Mouse (Mus musculus) stomach, postnatal 0 days (tissue): ENCODE results near the gene Cmah. TPM values are rescaled to one million over a fixed set of nuclear protein-coding genes. Genes with fewer than 3 reads are reported as not detected.
"Not testable (repeated sequence)": the region's sequence is repeated elsewhere in the genome, so short reads cannot be mapped to it uniquely, and the experiment has no call there.

ENCODE experiments used
- ATAC-seq: fragments of 200-750 bp; cut with Nextera tagmentation; 2 replicates; pipeline ENCODE4 v1.8.0; 2017; ENCODE audit not compliant: low FRiP score, low TSS enrichment
- DNase-seq: peaks from one replicate; pipeline ENCODE4 v3.0.0-alpha.2; 2016; ENCODE audit warnings: low spot score
- H3K27ac ChIP-seq: fragments of 300-500 bp; sonication (generic); replicated peaks from 2 replicates; pipeline ENCODE4 v1.5.1; 2014; ENCODE audit warnings: mild to moderate bottlenecking, control low read depth
- H3K27me3 ChIP-seq: fragments of 300-500 bp; sonication (generic); 2 replicates; pipeline ENCODE4 v1.6.1; 2014; ENCODE audit warnings: low read length; ENCODE audit not compliant: control insufficient read depth, insufficient read depth
- H3K36me3 ChIP-seq: fragments of 300-500 bp; sonication (generic); 2 replicates; pipeline ENCODE4 v1.6.1; 2014; ENCODE audit warnings: low read length, mixed read lengths; ENCODE audit not compliant: control insufficient read depth, insufficient read depth
- H3K4me1 ChIP-seq: fragments of 300-500 bp; sonication (generic); replicated peaks from 2 replicates; pipeline ENCODE4 v1.6.1; 2014; ENCODE audit warnings: antibody characterized with exemption; ENCODE audit not compliant: control insufficient read depth, insufficient read depth
- H3K4me2 ChIP-seq: fragments of 300-500 bp; sonication (generic); replicated peaks from 2 replicates; pipeline ENCODE4 v1.6.1; 2014; ENCODE audit warnings: low read depth, mild to moderate bottlenecking, control low read depth, moderate library complexity
- H3K4me3 ChIP-seq: fragments of 300-500 bp; sonication (generic); 2 replicates; pipeline ENCODE4 v1.5.1; 2014; ENCODE audit warnings: low read depth, low read length, control low read depth
- H3K9ac ChIP-seq: fragments of 300-500 bp; sonication (generic); 2 replicates; pipeline ENCODE4 v1.6.1; 2014; ENCODE audit warnings: mild to moderate bottlenecking, low read length, control low read depth, mixed read lengths
- H3K9me3 ChIP-seq: fragments of 300-500 bp; sonication (generic); 2 replicates; pipeline ENCODE4 v1.6.1; 2016; ENCODE audit warnings: low read length; ENCODE audit not compliant: control insufficient read depth
- CTCF ChIP-seq: IDR thresholded peaks from 2 replicates; pipeline ENCODE4 v1.5.1; 2016; ENCODE audit warnings: antibody characterized with exemption, low read depth, mild to moderate bottlenecking, moderate library complexity
- EP300 ChIP-seq: optimal IDR thresholded peaks from 2 replicates; pipeline ENCODE3; 2016; ENCODE audit warnings: antibody characterized with exemption
- WGBS: fragments of 180-500 bp; shearing (Covaris S2); extraction: QIAGEN DNeasy Blood & Tissue Kit; methylation state at CpG from one replicate; pipeline ENCODE4 v1.1.7; 2014; 5-methylcytosine and 5-hydroxymethylcytosine counted together
- polyA plus RNA-seq: library from polyadenylated mRNA; unstranded; fragments of >200 nt; fragmentation: Nextera tagmentation; extraction: Ambion mirVana; gene quantifications from 2 replicates; pipeline ENCODE4 v1.2.1, GENCODE M21; 2015

Gene Cmah
- polyA plus RNA-seq, 1 experiment from 2014 or later: 1.3 TPM

DNA sequence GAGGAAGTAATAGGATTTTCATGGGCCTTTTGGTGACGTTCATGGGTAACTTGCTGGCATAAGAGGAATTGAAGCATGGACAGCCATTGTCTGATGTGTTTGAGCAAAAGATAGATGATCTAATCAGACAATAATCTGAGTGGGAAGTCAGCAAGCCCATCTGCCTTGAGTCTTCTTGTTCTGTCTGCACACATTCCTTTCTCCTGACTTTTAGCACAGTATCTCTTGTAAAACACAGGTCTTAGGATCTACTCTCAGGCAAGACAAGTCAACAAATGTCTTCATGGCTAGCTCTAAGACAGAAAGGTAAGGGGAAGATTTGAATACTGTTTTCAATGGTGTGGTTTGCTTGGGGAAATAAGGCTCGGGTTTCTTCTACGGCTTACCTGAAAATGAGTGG is 70.0 kb downstream of the Cmah start:
- no peak overlapping the region for H3K27ac ChIP-seq

DNA sequence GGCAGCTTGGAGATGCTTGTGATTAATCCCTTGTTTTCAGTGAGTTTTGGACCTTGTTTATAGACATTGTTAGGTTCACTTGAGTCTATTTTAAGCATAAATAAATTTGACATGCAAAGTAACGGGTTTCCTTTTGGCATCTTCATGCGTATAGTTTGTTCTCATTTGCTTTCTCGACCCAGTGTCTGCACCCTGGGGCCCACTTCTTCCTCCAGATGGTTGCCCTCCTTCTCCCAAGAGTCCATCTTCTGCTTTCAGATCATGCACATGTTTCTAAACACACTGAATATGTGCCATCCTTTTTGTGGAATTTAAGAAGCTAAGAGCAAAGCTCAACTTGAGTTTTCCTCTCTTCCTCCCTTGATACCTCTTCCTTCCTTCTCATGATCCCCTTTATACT is 71.3 kb downstream of the Cmah start:
- WGBS: 60% methylated on average over 3 of the region's 3 CpGs
- no peaks in the 10 kb centered on the region for H3K27me3 ChIP-seq
- no peak overlapping the region for H3K9ac ChIP-seq

More for the DNA sequence above, 70.0 kb downstream of the Cmah start:
- ATAC-seq (no peak), DNase-seq (no peak)
- H3K36me3 ChIP-seq: no peaks in the 10 kb centered on the region
- H3K4me3 ChIP-seq: no peak overlapping the region
- 74% methylated on average over 3 of the region's 3 CpGs for WGBS
- H3K9ac ChIP-seq: no peak overlapping the region
- H3K4me2 ChIP-seq: no peak overlapping the region
- no peak for TF ChIP-seq CTCF
- no peak for TF ChIP-seq EP300
- no peaks in the 10 kb centered on the region for H3K27me3 ChIP-seq
- H3K4me1 ChIP-seq: no peaks in the 10 kb centered on the region
- no peaks in the 10 kb centered on the region for H3K9me3 ChIP-seq

DNA sequence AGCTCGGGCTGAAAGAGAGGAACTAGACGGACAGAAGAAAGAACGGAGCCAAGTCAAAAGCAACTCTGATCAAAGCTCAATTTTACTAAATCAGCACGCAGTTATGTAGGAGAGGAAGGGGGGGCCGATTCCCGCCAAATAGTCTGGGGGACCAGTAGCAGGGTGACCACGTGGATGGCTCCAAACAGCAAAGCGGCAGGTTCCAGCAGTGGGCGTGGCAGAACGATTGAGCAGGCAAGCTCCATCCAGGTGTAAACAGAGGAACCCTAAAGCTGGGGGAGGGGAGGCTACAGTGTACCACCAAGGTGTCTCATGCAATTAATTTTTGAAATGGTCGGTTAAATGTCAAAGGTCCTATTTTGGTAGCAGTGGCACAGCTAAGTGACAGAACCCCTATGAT is 74.6 kb downstream of the Cmah start:
- DNase-seq, H3K4me3 ChIP-seq, ATAC-seq, H3K36me3 ChIP-seq, H3K9me3 ChIP-seq, H3K27me3 ChIP-seq, H3K27ac ChIP-seq, H3K4me1 ChIP-seq, H3K9ac ChIP-seq, H3K4me2 ChIP-seq: not testable (repeated sequence)
- WGBS: 13% methylated on average over 11 of the region's 11 CpGs

More for the DNA sequence above, 71.3 kb downstream of the Cmah start:
- DNase-seq (no peak), ATAC-seq (no peak)
- no peak overlapping the region for H3K27ac ChIP-seq
- H3K4me3 ChIP-seq: no peak overlapping the region
- no peaks in the 10 kb centered on the region for H3K9me3 ChIP-seq
- H3K4me1 ChIP-seq: no peaks in the 10 kb centered on the region
- no peak overlapping the region for H3K4me2 ChIP-seq
- H3K36me3 ChIP-seq: no peaks in the 10 kb centered on the region
- TF ChIP-seq EP300 (no peak), CTCF (no peak)

DNA sequence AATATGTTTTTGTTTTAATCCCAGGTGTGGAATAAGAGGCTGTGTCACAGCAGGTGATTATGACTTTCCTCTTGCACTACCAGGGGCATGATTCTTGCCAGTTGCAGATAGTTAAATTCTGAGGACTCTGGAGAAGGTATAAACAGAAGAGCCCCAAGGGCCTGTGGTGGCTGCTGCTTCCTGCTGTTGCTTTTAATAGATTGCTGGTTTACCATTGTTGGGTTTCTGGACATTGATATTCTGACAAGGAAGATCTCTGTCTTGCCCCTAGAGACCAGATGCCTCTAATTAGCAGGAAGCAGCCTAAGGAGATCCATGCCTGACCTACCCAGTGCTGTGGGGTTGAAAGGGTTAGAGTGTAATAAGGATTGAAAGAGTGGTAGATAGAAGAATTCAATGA is 75.8 kb downstream of the Cmah start:
- ATAC-seq (no peak), DNase-seq (no peak)
- H3K27ac ChIP-seq: no peak overlapping the region
- no peak for TF ChIP-seq CTCF
- no peak for TF ChIP-seq EP300
- H3K36me3 ChIP-seq: no peaks in the 10 kb centered on the region
- no peak overlapping the region for H3K9ac ChIP-seq
- no peak overlapping the region for H3K4me3 ChIP-seq
- H3K9me3 ChIP-seq: no peaks in the 10 kb centered on the region
- no peak overlapping the region for H3K4me2 ChIP-seq
- H3K4me1 ChIP-seq: no peaks in the 10 kb centered on the region
- no peaks in the 10 kb centered on the region for H3K27me3 ChIP-seq

DNA sequence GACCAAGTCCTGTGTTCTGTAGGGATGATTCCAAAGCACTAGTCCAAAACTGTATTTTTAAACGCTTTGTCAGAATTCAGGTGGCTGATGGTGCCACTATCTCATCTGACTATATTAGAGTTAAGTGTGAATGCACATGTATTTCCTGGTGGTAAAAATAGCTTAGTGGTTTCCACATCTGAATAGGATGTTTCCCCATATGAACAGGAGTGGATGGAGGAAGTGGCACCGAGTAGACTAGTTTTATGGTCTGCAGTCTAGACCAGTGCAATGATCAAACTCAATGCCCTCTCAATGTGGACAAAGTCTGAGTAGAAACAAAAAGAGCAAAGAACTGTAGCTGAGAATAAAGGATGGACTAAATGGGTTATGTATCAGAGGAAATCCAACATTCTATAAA is 79.6 kb downstream of the Cmah start:
- WGBS: 72% methylated on average over 2 of the region's 2 CpGs
- Histone ChIP-seq H3K9me3 (no peaks in the 10 kb centered on the region), H3K4me3 (no peak overlapping the region), H3K9ac (no peak overlapping the region), H3K36me3 (no peaks in the 10 kb centered on the region), H3K4me1 (no peaks in the 10 kb centered on the region), H3K4me2 (no peak overlapping the region), H3K27me3 (no peaks in the 10 kb centered on the region), H3K27ac (no peak overlapping the region)
- no peak for DNase-seq
- TF ChIP-seq CTCF (no peak), EP300 (no peak)
- ATAC-seq: no peak

DNA sequence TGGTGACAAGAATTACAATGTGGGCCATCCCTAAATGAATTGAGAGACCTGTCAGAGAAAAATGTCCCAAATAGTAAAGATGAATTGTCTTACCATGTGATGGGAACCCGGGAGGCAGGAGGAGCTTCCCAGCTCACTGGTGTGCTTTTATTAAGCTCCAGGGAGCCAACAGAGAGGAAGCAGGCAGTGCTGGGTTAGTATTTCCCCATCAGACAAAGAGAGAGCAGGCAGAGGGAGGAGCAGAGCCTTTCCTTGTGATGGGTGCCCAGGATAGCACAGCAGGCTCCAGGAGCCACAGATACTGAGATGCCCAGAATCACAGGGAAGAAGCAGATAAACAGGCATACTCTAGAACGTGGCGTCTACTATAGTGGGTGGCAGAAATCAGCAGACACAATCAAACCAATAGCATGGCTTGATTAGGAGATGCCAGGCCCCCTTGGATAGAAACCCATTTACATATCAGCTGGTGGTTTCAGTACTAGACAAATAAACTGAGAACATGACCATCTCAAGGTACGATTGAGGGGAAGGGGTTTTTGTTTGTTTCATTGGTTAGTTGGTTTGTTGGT is 87.5 kb downstream of the Cmah start:
- H3K4me2 ChIP-seq: no peak overlapping the region
- no peaks in the 10 kb centered on the region for H3K36me3 ChIP-seq
- H3K9ac ChIP-seq: no peak overlapping the region
- H3K27me3 ChIP-seq: no peaks in the 10 kb centered on the region
- no peak overlapping the region for H3K4me3 ChIP-seq
- WGBS: 66% methylated on average over 4 of the region's 4 CpGs
- no peaks in the 10 kb centered on the region for H3K4me1 ChIP-seq
- no peaks in the 10 kb centered on the region for H3K9me3 ChIP-seq
- no peak for DNase-seq
- no peak for ATAC-seq
- no peak overlapping the region for H3K27ac ChIP-seq
- TF ChIP-seq CTCF (no peak), EP300 (no peak)
